Mouse (Mus musculus): Measurements from ENCODE around the gene Nadk2.

DNA sequence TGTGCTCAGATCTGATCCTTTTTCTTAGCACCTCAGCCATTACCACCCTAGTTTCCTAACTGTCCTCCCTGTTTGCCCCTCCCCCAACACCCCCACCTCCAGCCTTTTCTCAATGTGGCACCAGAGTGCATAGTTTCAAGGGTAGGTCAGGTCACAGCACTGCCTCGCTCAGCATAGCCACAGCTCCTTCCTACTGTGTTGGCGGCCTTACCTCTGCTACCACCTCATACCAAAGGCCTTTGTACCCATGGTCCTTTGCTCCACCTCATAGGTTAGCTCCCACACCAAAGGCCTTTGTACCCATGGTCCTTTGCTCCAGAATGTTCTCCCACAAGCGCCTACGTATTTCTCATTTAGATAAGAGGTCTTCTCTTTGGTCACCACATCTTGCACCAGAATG lies 47.8 kb downstream of the Nadk2 start:
- no peak for TF ChIP-seq HCFC1 (IDR thresholded peaks at IDR 0.05; ENCODE audit: borderline replicate concordance, insufficient read depth, low read length)
- TF ChIP-seq ZNF384 (IDR thresholded peaks at IDR 0.05; ENCODE audit: low read depth, low read length): no peak

Data from ES-E14 (cell line).